Mouse (Mus musculus) midbrain, embryonic 11.5 days (tissue): ENCODE data around the gene Abhd8. TPM values are rescaled to one million over a fixed set of nuclear protein-coding genes. Genes with fewer than 3 reads are reported as not detected.

Source experiments
- ATAC-seq: fragments of 200-750 bp; cut with Nextera tagmentation; 2 replicates; pipeline ENCODE4 v1.8.0; 2017; ENCODE audit warnings: moderate TSS enrichment, moderate library complexity; ENCODE audit not compliant: low FRiP score
- DNase-seq: peaks from one replicate; pipeline ENCODE4 v3.0.0; 2015; ENCODE audit warnings: low spot score; ENCODE audit errors: missing footprints
- H3K27ac ChIP-seq: fragments of 300-500 bp; sonication (generic); 2 replicates; pipeline ENCODE4 v1.5.1; 2014; ENCODE audit warnings: low read depth, low read length
- H3K27me3 ChIP-seq: fragments of 300-500 bp; sonication (generic); 2 replicates; pipeline ENCODE4 v1.6.1; 2014; ENCODE audit warnings: mild to moderate bottlenecking, low read length, moderate library complexity, mixed read lengths; ENCODE audit not compliant: control insufficient read depth, insufficient read depth
- H3K36me3 ChIP-seq: fragments of 300-500 bp; sonication (generic); 2 replicates; pipeline ENCODE4 v1.6.1; 2014; ENCODE audit warnings: mild to moderate bottlenecking, low read length, moderate library complexity, mixed read lengths; ENCODE audit not compliant: control insufficient read depth, insufficient read depth
- H3K4me1 ChIP-seq: fragments of 300-500 bp; sonication (generic); 2 replicates; pipeline ENCODE4 v1.6.1; 2014; ENCODE audit warnings: low read length; ENCODE audit not compliant: control insufficient read depth, insufficient read depth
- H3K4me2 ChIP-seq: fragments of 300-500 bp; sonication (generic); 2 replicates; pipeline ENCODE4 v1.6.1; 2014; ENCODE audit warnings: mild to moderate bottlenecking, moderate library complexity
- H3K4me3 ChIP-seq: fragments of 300-500 bp; sonication (generic); 2 replicates; pipeline ENCODE4 v1.5.1; 2014; ENCODE audit warnings: low read depth, low read length
- H3K9ac ChIP-seq: fragments of 300-500 bp; sonication (generic); 2 replicates; pipeline ENCODE4 v1.6.1; 2014; ENCODE audit warnings: low read length
- H3K9me3 ChIP-seq: fragments of 300-500 bp; sonication (generic); 2 replicates; pipeline ENCODE4 v1.6.1; 2016; ENCODE audit warnings: low read length; ENCODE audit not compliant: control insufficient read depth
- WGBS: fragments of 180-500 bp; shearing (Covaris S2); extraction: QIAGEN DNeasy Blood & Tissue Kit; methylation state at CpG from one replicate; pipeline ENCODE4 v1.1.7; 2014; 5-methylcytosine and 5-hydroxymethylcytosine counted together
- polyA plus RNA-seq: library from polyadenylated mRNA; unstranded; fragments of >200 nt; fragmentation: Nextera tagmentation; extraction: Ambion mirVana; gene quantifications from 2 replicates; pipeline ENCODE4 v1.2.1, GENCODE M21; 2014

Abhd8 gene
- polyA plus RNA-seq, 1 experiment from 2014 or later: 42.2 TPM

- Histone ChIP-seq H3K4me2 (no peak overlapping the region), H3K9me3 (no peaks in the 10 kb centered on the region), H3K36me3 (peaks cover 3% of the 10 kb centered on the region; the same call in 1 of the 2 replicates), H3K27ac (no peak overlapping the region), H3K4me1 (no peaks in the 10 kb centered on the region; the same call in 1 of the 2 replicates), H3K4me3 (no peak overlapping the region), H3K27me3 (no peaks in the 10 kb centered on the region), H3K9ac (no peak overlapping the region)
- WGBS: 42% methylated on average over 11 of the region's 11 CpGs
- DNase-seq: peak; percentile 81
- peak; percentile 23; the same call in 1 of the 2 replicates for ATAC-seq
Observed at GRCm38 (mm10) chr8:71411535-71412273, 51.8 kb downstream of the Abhd8 start.

- 87% methylated on average over 4 of the region's 4 CpGs for WGBS
- ATAC-seq: no peak
- no peaks in the 10 kb centered on the region for H3K27me3 ChIP-seq
Observed at GRCm38 (mm10) chr8:71408231-71408630, 55.2 kb downstream of the Abhd8 start.

GRCm38 (mm10) chr8:71407441-71407840, 56.0 kb downstream of the Abhd8 start:
- no peaks in the 10 kb centered on the region for H3K27me3 ChIP-seq
- DNase-seq (peak; percentile 67), ATAC-seq (no peak)
- H3K9me3 ChIP-seq: no peaks in the 10 kb centered on the region
- H3K4me1 ChIP-seq: peaks cover 3% of the 10 kb centered on the region; the same call in 1 of the 2 replicates
- 93% methylated on average over 14 of the region's 14 CpGs for WGBS
- H3K27ac ChIP-seq: no peak overlapping the region
- H3K4me2 ChIP-seq: no peak overlapping the region
- H3K9ac ChIP-seq: no peak overlapping the region
- peaks cover 3% of the 10 kb centered on the region; the same call in 1 of the 2 replicates for H3K36me3 ChIP-seq
- H3K4me3 ChIP-seq: no peak overlapping the region

More at GRCm38 (mm10) chr8:71408231-71408630, 55.2 kb downstream of the Abhd8 start:
- H3K9ac ChIP-seq: no peak overlapping the region
- H3K4me1 ChIP-seq: peaks cover 3% of the 10 kb centered on the region; the same call in 1 of the 2 replicates
- no peaks in the 10 kb centered on the region for H3K9me3 ChIP-seq
- H3K27ac ChIP-seq: no peak overlapping the region
- no peak overlapping the region for H3K4me2 ChIP-seq
- DNase-seq: peak; percentile 57
- H3K4me3 ChIP-seq: no peak overlapping the region
- peaks cover 3% of the 10 kb centered on the region; the same call in 1 of the 2 replicates for H3K36me3 ChIP-seq

Other genes with a start within 250 kb of the Abhd8 start
- 14.1 and 14.9 TPM in 2 replicates for gene Myo9b, start 190.9 kb downstream of the Abhd8 start, polyA plus RNA-seq
- 54.9 and 58.0 TPM in 2 replicates for gene Haus8, start 190.7 kb downstream of the Abhd8 start, polyA plus RNA-seq
- 70.9 and 71.7 TPM in 2 replicates for gene Use1, start 96.8 kb downstream of the Abhd8 start, polyA plus RNA-seq
- 2.9 and 3.3 TPM in 2 replicates for gene Ocel1, start 92.4 kb downstream of the Abhd8 start, polyA plus RNA-seq
- gene Nr2f6, start 81.7 kb downstream of the Abhd8 start, polyA plus RNA-seq: 62.6 and 73.0 TPM in 2 replicates
- 2.4 and 3.3 TPM in 2 replicates for gene Ushbp1, start 67.9 kb downstream of the Abhd8 start, polyA plus RNA-seq
- gene Babam1, start 66.8 kb downstream of the Abhd8 start, polyA plus RNA-seq: 99.0 and 99.2 TPM in 2 replicates
- 14.9 and 16.3 TPM in 2 replicates for gene Ankle1, start 57.6 kb downstream of the Abhd8 start, polyA plus RNA-seq
- 249 and 251 TPM in 2 replicates for gene Mrpl34, start 1.3 kb upstream of the Abhd8 start, polyA plus RNA-seq
- 128 and 129 TPM in 2 replicates for gene Dda1, start 5.5 kb upstream of the Abhd8 start, polyA plus RNA-seq
- 4.0 and 4.7 TPM in 2 replicates for gene Ano8, start 22.3 kb upstream of the Abhd8 start, polyA plus RNA-seq
- gene Gtpbp3, start 24.4 kb upstream of the Abhd8 start, polyA plus RNA-seq: 4.0 and 4.6 TPM in 2 replicates
- 33.7 and 34.1 TPM in 2 replicates for gene Plvap, start 48.1 kb upstream of the Abhd8 start, polyA plus RNA-seq
- gene Ccdc194, start 62.1 kb upstream of the Abhd8 start, polyA plus RNA-seq: 0.40 and 0.72 TPM in 2 replicates
- gene Bst2, start 73.8 kb upstream of the Abhd8 start, polyA plus RNA-seq: 5.0 and 6.1 TPM in 2 replicates
- gene Mvb12a, start 79.3 kb upstream of the Abhd8 start, polyA plus RNA-seq: 50.7 and 51.0 TPM in 2 replicates
- gene Tmem221, start 95.2 kb upstream of the Abhd8 start, polyA plus RNA-seq: 0.12 and 0.14 TPM in 2 replicates
- not detected in 2 replicates for gene Nxnl1, start 102.9 kb upstream of the Abhd8 start, polyA plus RNA-seq
- 8.6 and 12.4 TPM in 2 replicates for gene Slc27a1, start 105.2 kb upstream of the Abhd8 start, polyA plus RNA-seq
- gene Pgls, start 128.5 kb upstream of the Abhd8 start, polyA plus RNA-seq: 224 and 234 TPM in 2 replicates
- 3.2 and 3.6 TPM in 2 replicates for gene Fam129c, start 134.0 kb upstream of the Abhd8 start, polyA plus RNA-seq
- 39.5 and 42.8 TPM in 2 replicates for gene Colgalt1, start 147.3 kb upstream of the Abhd8 start, polyA plus RNA-seq
- 5.4 and 6.5 TPM in 2 replicates for gene Unc13a, start 208.1 kb upstream of the Abhd8 start, polyA plus RNA-seq
- gene Jak3, start 212.6 kb upstream of the Abhd8 start, polyA plus RNA-seq: 1.3 and 1.7 TPM in 2 replicates
- gene Insl3, start 225.6 kb upstream of the Abhd8 start, polyA plus RNA-seq: 0.44 and 0.48 TPM in 2 replicates
- 0.38 and 0.63 TPM in 2 replicates for gene B3gnt3, start 238.1 kb upstream of the Abhd8 start, polyA plus RNA-seq